In the genomic region with DNA sequence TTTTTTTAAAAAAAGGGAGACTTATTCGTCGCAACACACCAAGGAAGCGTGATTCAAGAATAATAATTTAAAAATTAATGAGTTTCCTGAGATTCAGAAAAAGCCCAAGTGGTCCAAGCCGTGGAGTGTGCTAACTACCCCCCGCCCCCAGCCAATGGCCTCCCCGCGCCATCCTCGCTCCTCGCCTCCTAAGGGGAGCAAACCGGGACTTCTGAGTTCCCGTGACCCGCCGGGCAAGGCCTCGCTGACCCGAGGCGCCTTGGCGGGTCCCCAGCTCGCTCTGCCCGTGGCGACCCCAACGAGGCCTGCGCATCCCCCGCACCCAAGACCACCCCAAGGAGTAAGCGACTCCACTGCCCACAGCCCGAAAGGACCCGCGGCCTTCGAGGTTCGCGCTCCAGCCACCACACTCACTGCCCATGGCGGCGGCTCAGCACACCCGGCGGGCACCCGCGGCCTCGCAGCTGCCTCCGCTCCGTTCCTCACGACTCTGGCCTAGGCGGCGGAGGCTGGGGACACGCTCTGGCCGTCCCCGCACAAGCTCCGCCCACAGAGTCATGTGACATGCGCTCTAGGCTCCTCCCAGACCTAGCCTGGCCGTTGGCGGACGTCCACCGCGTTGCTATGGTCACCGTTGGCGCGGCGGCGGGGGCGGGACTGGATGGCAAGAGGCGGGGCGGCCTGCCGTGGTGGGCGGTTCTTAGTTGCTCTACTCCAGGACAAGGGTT, we compare ENCODE assay signal across 8 mouse cellular contexts. TPM values are rescaled to one million over a fixed set of nuclear protein-coding genes. Genes with fewer than 3 reads are reported as not detected.
DNase-seq lines count a peak whose midpoint lies in the region; ATAC-seq lines count a peak whose summit lies in the region.

TSS of gene Sec61a2 (minus strand) at position 590 of the 728 bp plus-strand sequence.

- peak within 1 kb of the TSS; percentile 73 for H3K4me2 ChIP-seq in hindbrain, embryonic 14.5 days (replicated peaks)

- no peaks in the 10 kb centered on the region for H3K9me3 ChIP-seq in hindbrain, embryonic 14.5 days (ENCODE audit: control insufficient read depth, low read length)

- H3K4me3 ChIP-seq in hindbrain, embryonic 14.5 days (replicated peaks; ENCODE audit: low read length) = peak within 1 kb of the TSS; percentile 91

- DNase-seq in R1 (ENCODE audit: low read depth, low spot score) = peak; percentile 95
- DNase-seq in cerebellum, postnatal 25 days = peak; percentile 99 to 100
- DNase-seq in frontal cortex, postnatal 25 days (ENCODE audit: low spot score in 2 of 2) = peak; percentile 98 to 99
- DNase-seq in hindbrain, embryonic 14.5 days (ENCODE audit: low spot score) = peak; percentile 97
- peak; percentile 99 for DNase-seq in layer of hippocampus, postnatal 36 days
- DNase-seq in lung, postnatal 36 days = peak; percentile 99
- DNase-seq in retina, postnatal 1 day = peak; percentile 98
- peak; percentile 98 to 100 for DNase-seq in urinary bladder, adult 18-20 months (ENCODE audit: low spot score in 2 of 2)

- no peaks in the 10 kb centered on the region for H3K27me3 ChIP-seq in hindbrain, embryonic 14.5 days (ENCODE audit: control insufficient read depth, insufficient read depth, low read length)

- peaks cover 42% of the 10 kb centered on the region for H3K36me3 ChIP-seq in hindbrain, embryonic 14.5 days (replicated peaks; ENCODE audit: control insufficient read depth, insufficient read depth)

- under 1% methylated on average over 60 of the region's 62 CpGs for WGBS in hindbrain, embryonic 14.5 days

- H3K27ac ChIP-seq in hindbrain, embryonic 14.5 days = peak within 1 kb of the TSS; percentile 68

- peaks cover 8% of the 10 kb centered on the region for H3K4me1 ChIP-seq in hindbrain, embryonic 14.5 days (replicated peaks; ENCODE audit: control insufficient read depth, insufficient read depth, low read length)

- peak; percentile 99 for ATAC-seq in hindbrain, embryonic 14.5 days (ENCODE audit: low FRiP score)

- peak within 1 kb of the TSS; percentile 91 for H3K9ac ChIP-seq in hindbrain, embryonic 14.5 days

RNA-seq across cellular contexts. Expression of gene Sec61a2, which starts in this region (rescaled TPM):
- polyA plus RNA-seq in hindbrain, embryonic 14.5 days (2014; fragmentation: Nextera tagmentation; extraction: Ambion mirVana) = 108 and 109 TPM in 2 replicates
- 100 to 1,000 TPM in 1 of 2 experiments, 10 to 100 TPM in 1; 92.0 to 108 TPM for total RNA-seq in layer of hippocampus, postnatal 36 days (2021)

Comparison
In these comparisons a context has a peak if more than half of its experiments do, and no peak if none do; other contexts are left out.
1. Peak in every context shown above with its lines: DNase-seq, ATAC-seq, H3K4me3 ChIP-seq and H3K27ac ChIP-seq.